Mouse (Mus musculus) C2C12 (cell line): ENCODE measurements at regions not wholly inside any gene's neighbourhood (a gene's known extent, or its start where the extent isn't known, plus 50 kb on each side); places are given as distances from the start of the nearest gene placed in this dataset.

ENCODE experiments used
- CTCF ChIP-seq: IDR thresholded peaks from one replicate; pipeline ENCODE4 v1.5.1; 2011; ENCODE audit not compliant: control insufficient read depth, insufficient read depth, insufficient read length
- FOSL1 ChIP-seq: IDR thresholded peaks from one replicate; pipeline ENCODE4 v1.8.0; 2011; ENCODE audit warnings: mild to moderate bottlenecking, low read length; ENCODE audit not compliant: poor library complexity, insufficient read depth, severe bottlenecking
- MAX ChIP-seq: IDR thresholded peaks from one replicate; pipeline ENCODE4 v1.6.1; 2011; ENCODE audit warnings: mild to moderate bottlenecking, control low read depth
- MYOD1 ChIP-seq: IDR thresholded peaks from one replicate; pipeline ENCODE4 v1.6.1; 2011; ENCODE audit warnings: low read depth; ENCODE audit not compliant: control insufficient read depth, insufficient read length
- USF1 ChIP-seq: IDR thresholded peaks from one replicate; pipeline ENCODE4 v1.6.1; 2011; ENCODE audit warnings: low read depth, mild to moderate bottlenecking, control low read depth, moderate library complexity

DNA sequence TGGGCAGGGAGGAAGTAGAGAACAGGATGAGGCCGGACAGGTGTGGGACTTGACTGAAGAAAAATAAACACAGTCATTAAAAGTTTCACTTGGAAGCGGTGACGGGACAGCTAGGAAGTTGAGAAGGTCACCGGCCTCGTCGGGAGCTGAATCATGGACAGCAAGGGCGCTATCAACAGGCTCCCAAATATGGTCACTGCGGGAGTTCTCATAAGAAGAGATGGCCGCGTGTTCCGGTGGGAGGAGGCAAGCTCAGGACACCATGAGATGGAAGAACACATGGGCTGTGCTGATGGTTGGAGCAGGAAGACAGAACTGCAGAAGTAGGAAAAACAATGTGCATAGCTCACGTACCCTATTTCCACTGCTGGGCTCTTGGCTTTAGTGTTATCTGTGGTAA lies 68.9 kb upstream of the Vldlr start:
- TF ChIP-seq CTCF (no peak), MAX (no peak), USF1 (no peak), MYOD1 (no peak), FOSL1 (no peak)
